Mouse (Mus musculus) brown adipose tissue, adult 24 weeks (tissue): ENCODE measurements around the gene Bach2. TPM values are rescaled to one million over a fixed set of nuclear protein-coding genes. Genes with fewer than 3 reads are reported as not detected.

Experiments used
- H3K27ac ChIP-seq: fragments of 200-500 bp; replicated peaks from 2 replicates; pipeline ENCODE4 v1.5.1; 2012; ENCODE audit warnings: low read depth, mild to moderate bottlenecking, low read length
- H3K4me1 ChIP-seq: fragments of 200-500 bp; 2 replicates; pipeline ENCODE4 v1.6.1; 2012; ENCODE audit warnings: low read length, mixed read lengths; ENCODE audit not compliant: control insufficient read depth, insufficient read depth, insufficient read length
- H3K4me3 ChIP-seq: fragments of 200-500 bp; 2 replicates; pipeline ENCODE4 v1.5.1; 2012; ENCODE audit warnings: low read depth, mild to moderate bottlenecking, low read length, moderate library complexity; ENCODE audit not compliant: insufficient read depth
- polyA plus RNA-seq: library from polyadenylated mRNA; stranded (reverse); fragments of >200 nt; gene quantifications from 2 replicates; pipeline ENCODE4 v1.2.4, GENCODE M21; 2012; ENCODE audit not compliant: missing spikeins, insufficient read depth, insufficient read length

Gene Bach2
- polyA plus RNA-seq, 1 experiment, result 1.2 TPM

- Histone ChIP-seq H3K4me3 (no peak overlapping the region), H3K27ac (no peak overlapping the region), H3K4me1 (no peaks in the 10 kb centered on the region)
Observed at GRCm38 (mm10) chr4:32240457-32241030, 1.9 kb downstream of the Bach2 start.

GRCm38 (mm10) chr4:32241351-32241980, 2.9 kb downstream of the Bach2 start:
- Histone ChIP-seq H3K4me3 (no peak overlapping the region), H3K4me1 (peaks cover 2% of the 10 kb centered on the region; the same call in 1 of the 2 replicates), H3K27ac (no peak overlapping the region)

- Histone ChIP-seq H3K4me3 (no peak overlapping the region), H3K4me1 (peaks cover 5% of the 10 kb centered on the region; the same call in 1 of the 2 replicates), H3K27ac (no peak overlapping the region)
Observed at GRCm38 (mm10) chr4:32242122-32242615, 3.6 kb downstream of the Bach2 start.

GRCm38 (mm10) chr4:32243458-32243857, 4.9 kb downstream of the Bach2 start:
- Histone ChIP-seq H3K4me3 (no peak overlapping the region), H3K4me1 (peaks cover 7% of the 10 kb centered on the region; the same call in 1 of the 2 replicates)

GRCm38 (mm10) chr4:32244092-32244745, 5.6 kb downstream of the Bach2 start:
- Histone ChIP-seq H3K4me1 (peaks cover 7% of the 10 kb centered on the region; the same call in 1 of the 2 replicates), H3K4me3 (no peak overlapping the region)

More at GRCm38 (mm10) chr4:32243458-32243857, 4.9 kb downstream of the Bach2 start:
- H3K27ac ChIP-seq, result no peak overlapping the region

GRCm38 (mm10) chr4:32245586-32245985, 7.0 kb downstream of the Bach2 start:
- Histone ChIP-seq H3K4me1 (peaks cover 7% of the 10 kb centered on the region), H3K27ac (no peak overlapping the region), H3K4me3 (no peak overlapping the region)

More at GRCm38 (mm10) chr4:32244092-32244745, 5.6 kb downstream of the Bach2 start:
- no peak overlapping the region for H3K27ac ChIP-seq

- H3K27ac ChIP-seq, result no peak overlapping the region
- no peak overlapping the region for H3K4me3 ChIP-seq
- peaks cover 7% of the 10 kb centered on the region for H3K4me1 ChIP-seq
Observed at GRCm38 (mm10) chr4:32246020-32246419, 7.4 kb downstream of the Bach2 start.

- Histone ChIP-seq H3K4me1 (peaks cover 9% of the 10 kb centered on the region), H3K4me3 (no peak overlapping the region), H3K27ac (no peak overlapping the region)
Observed at GRCm38 (mm10) chr4:32246801-32247200, 8.2 kb downstream of the Bach2 start.

- H3K4me1 ChIP-seq, result peaks cover 9% of the 10 kb centered on the region
- H3K4me3 ChIP-seq, result no peak overlapping the region
- no peak overlapping the region for H3K27ac ChIP-seq
Observed at GRCm38 (mm10) chr4:32247463-32248113, 9.0 kb downstream of the Bach2 start.

GRCm38 (mm10) chr4:32248236-32248635, 9.6 kb downstream of the Bach2 start:
- Histone ChIP-seq H3K4me1 (peaks cover 9% of the 10 kb centered on the region), H3K27ac (no peak overlapping the region), H3K4me3 (no peak overlapping the region)

GRCm38 (mm10) chr4:32248990-32249393, 10.4 kb downstream of the Bach2 start:
- Histone ChIP-seq H3K4me3 (no peak overlapping the region), H3K27ac (no peak overlapping the region), H3K4me1 (peaks cover 9% of the 10 kb centered on the region)

- peak overlapping the region; percentile 48 for H3K27ac ChIP-seq
- H3K4me1 ChIP-seq, result peaks cover 9% of the 10 kb centered on the region
- H3K4me3 ChIP-seq, result peak overlapping the region; percentile 54
Observed at GRCm38 (mm10) chr4:32249748-32250332, 11.2 kb downstream of the Bach2 start.

GRCm38 (mm10) chr4:32250333-32251004, 11.9 kb downstream of the Bach2 start:
- Histone ChIP-seq H3K27ac (peak overlapping the region; percentile 48), H3K4me3 (peak overlapping the region; percentile 54), H3K4me1 (peaks cover 9% of the 10 kb centered on the region)

GRCm38 (mm10) chr4:32251005-32251365, 12.4 kb downstream of the Bach2 start:
- Histone ChIP-seq H3K27ac (peak overlapping the region; percentile 48), H3K4me1 (peaks cover 9% of the 10 kb centered on the region), H3K4me3 (peak overlapping the region; percentile 54)
